Mouse (Mus musculus): ENCODE results near the gene Socs4.

GRCm38 (mm10) chr14:47297785-47298407, 21.2 kb downstream of the Socs4 start, which contains the start of gene Mapk1ip1l:
- peak; percentile 21 for TF ChIP-seq POLR2A (IDR thresholded peaks at IDR 0.05; ENCODE audit: insufficient read depth, low read length)
- peak; percentile 65 for TF ChIP-seq CTCF (IDR thresholded peaks at IDR 0.05; ENCODE audit: low read depth, low read length)
- TF ChIP-seq EP300 (IDR thresholded peaks at IDR 0.05; ENCODE audit: insufficient read depth, low read depth, low read length), result peak; percentile 51; the same call in 1 of the 2 replicates
